8 mouse cellular contexts compared by ENCODE assay signal in the genomic region with DNA sequence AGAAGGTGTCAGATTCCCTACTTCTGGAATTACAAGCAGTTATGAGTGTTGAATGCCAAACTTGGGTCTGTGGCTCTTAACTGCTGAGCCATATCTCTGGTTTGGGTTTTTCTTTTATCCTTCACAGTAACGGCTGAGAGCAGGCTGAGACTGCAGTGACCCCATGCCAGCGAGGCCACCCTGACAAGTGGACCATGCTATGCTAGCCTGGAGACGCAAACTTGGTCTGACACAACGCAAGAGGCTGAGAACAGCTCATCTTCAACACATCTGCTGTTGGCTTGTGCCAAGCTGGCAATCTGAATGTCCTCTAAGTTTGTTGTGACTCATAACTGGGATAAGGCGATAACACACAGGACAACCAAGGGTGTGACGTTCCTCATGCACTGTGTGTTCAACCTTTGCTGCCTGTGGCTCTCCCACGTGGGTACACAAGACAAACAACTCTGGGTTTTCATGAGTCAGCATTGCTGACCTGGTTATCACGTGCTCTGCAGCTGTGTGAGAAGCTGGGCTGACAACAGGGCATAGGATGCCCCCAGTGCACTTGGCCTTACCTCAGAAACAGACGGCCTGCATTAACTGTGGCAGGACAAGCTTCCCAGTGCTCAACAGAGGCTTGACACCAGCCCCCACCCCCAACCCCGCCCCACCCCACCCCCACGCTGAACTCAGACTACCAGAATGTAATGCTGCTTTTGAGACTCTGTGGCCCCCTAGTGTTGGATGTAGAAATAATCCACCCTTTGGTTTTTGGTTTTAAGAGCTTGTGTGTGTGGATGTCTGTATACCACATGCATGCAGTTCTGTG. TPM values are rescaled to one million over a fixed set of nuclear protein-coding genes. Genes with fewer than 3 reads are reported as not detected.
DNase-seq lines count a peak whose midpoint lies in the region; ATAC-seq and TF ChIP-seq lines count a peak whose summit lies in the region.

No protein-coding gene starts in this region.

- no peak overlapping the region for H3K4me2 ChIP-seq in embryonic facial prominence, embryonic 12.5 days (replicated peaks)
- peak overlapping the region; percentile 46 for H3K4me2 ChIP-seq in liver, embryonic 16.5 days (ENCODE audit: low read depth, low read length)
- H3K4me2 ChIP-seq in neural tube, embryonic 12.5 days (replicated peaks): peak overlapping the region; percentile 31; the same call in 1 of the 2 replicates

- no peak for TF ChIP-seq CTCF in C2C12 (IDR thresholded peaks at IDR 0.05; ENCODE audit: control insufficient read depth, insufficient read depth, insufficient read length)

- H3K9me3 ChIP-seq in embryonic facial prominence, embryonic 12.5 days: no peaks in the 10 kb centered on the region
- no peaks in the 10 kb centered on the region for H3K9me3 ChIP-seq in liver, embryonic 16.5 days (replicated peaks; ENCODE audit: control insufficient read depth, low read length)
- no peaks in the 10 kb centered on the region for H3K9me3 ChIP-seq in neural tube, embryonic 12.5 days

- no peaks in the 10 kb centered on the region for H3K27me3 ChIP-seq in C2C12 (ENCODE audit: control insufficient read depth, insufficient read depth, insufficient read length)
- H3K27me3 ChIP-seq in embryonic facial prominence, embryonic 12.5 days: no peaks in the 10 kb centered on the region
- H3K27me3 ChIP-seq in liver, embryonic 16.5 days (ENCODE audit: control insufficient read depth, insufficient read depth, low read depth, low read length): no peaks in the 10 kb centered on the region
- H3K27me3 ChIP-seq in neural tube, embryonic 12.5 days (replicated peaks): no peaks in the 10 kb centered on the region

- H3K79me3 ChIP-seq in C2C12 (ENCODE audit: low read depth): no peaks in the 10 kb centered on the region

- H3K79me2 ChIP-seq in C2C12 (ENCODE audit: control insufficient read depth, insufficient read depth): no peaks in the 10 kb centered on the region

- no peak overlapping the region for H3K9ac ChIP-seq in embryonic facial prominence, embryonic 12.5 days
- peak overlapping the region; percentile 70 for H3K9ac ChIP-seq in liver, embryonic 16.5 days (ENCODE audit: low read depth, low read length)
- H3K9ac ChIP-seq in neural tube, embryonic 12.5 days: no peak overlapping the region

- H3ac ChIP-seq in C2C12 (ENCODE audit: control insufficient read depth, insufficient read length, low read depth): no peak overlapping the region

- peak; percentile 63 for ATAC-seq in activated CD4-positive, CD25-positive, alpha-beta regulatory T cell, adult 4 months
- peak; percentile 68 for ATAC-seq in embryonic facial prominence, embryonic 12.5 days (ENCODE audit: insufficient number of reproducible peaks, insufficient read depth, low FRiP score, low TSS enrichment)
- ATAC-seq in liver, embryonic 16.5 days (ENCODE audit: low read depth): peak; percentile 94
- ATAC-seq in neural tube, embryonic 12.5 days (ENCODE audit: low FRiP score, low read depth): peak; percentile 71

- DNase-seq in heart, adult 9 months (ENCODE audit: low spot score in 2 of 2): peak; percentile 52 to 66
- peak; percentile 76 to 84 for DNase-seq in kidney, adult 8-10 months
- peak; percentile 29 for DNase-seq in thymus, postnatal 25 days

- H3K4me1 ChIP-seq in embryonic facial prominence, embryonic 12.5 days: peaks cover 7% of the 10 kb centered on the region; the same call in 1 of the 2 replicates
- peaks cover 46% of the 10 kb centered on the region for H3K4me1 ChIP-seq in liver, embryonic 16.5 days (ENCODE audit: control insufficient read depth, low read depth, low read length)
- H3K4me1 ChIP-seq in neural tube, embryonic 12.5 days: no peaks in the 10 kb centered on the region

- WGBS in embryonic facial prominence, embryonic 12.5 days: 41% methylated on average over 11 of the region's 11 CpGs
- 13% methylated on average over 11 of the region's 11 CpGs for WGBS in liver, embryonic 16.5 days (ENCODE audit: insufficient replicate concordance)
- 46% methylated on average over 11 of the region's 11 CpGs for WGBS in neural tube, embryonic 12.5 days

- H3K4me3 ChIP-seq in C2C12 (ENCODE audit: insufficient read depth, poor library complexity, severe bottlenecking): no peak overlapping the region
- no peak overlapping the region for H3K4me3 ChIP-seq in embryonic facial prominence, embryonic 12.5 days
- H3K4me3 ChIP-seq in liver, embryonic 16.5 days (ENCODE audit: low read depth, low read length): 0 out of 2 replicates have a peak overlapping the region, but pooled peaks have one; percentile 7
- H3K4me3 ChIP-seq in neural tube, embryonic 12.5 days: no peak overlapping the region

- H3K36me3 ChIP-seq in C2C12 (ENCODE audit: control insufficient read depth, insufficient read depth): no peaks in the 10 kb centered on the region
- peaks cover 14% of the 10 kb centered on the region; the same call in 1 of the 2 replicates for H3K36me3 ChIP-seq in embryonic facial prominence, embryonic 12.5 days
- peaks cover 13% of the 10 kb centered on the region; the same call in 1 of the 2 replicates for H3K36me3 ChIP-seq in liver, embryonic 16.5 days (ENCODE audit: control insufficient read depth, insufficient read depth)
- H3K36me3 ChIP-seq in neural tube, embryonic 12.5 days: peaks cover 15% of the 10 kb centered on the region

- H3K27ac ChIP-seq in embryonic facial prominence, embryonic 12.5 days: no peak overlapping the region
- H3K27ac ChIP-seq in liver, embryonic 16.5 days (ENCODE audit: low read length): peak overlapping the region; percentile 98
- no peak overlapping the region for H3K27ac ChIP-seq in neural tube, embryonic 12.5 days

TF ChIP-seq in C2C12, 6 proteins besides CTCF, POLR2A, EP300 and RAD21:
- peak; percentile 50 for TF ChIP-seq MYOD1 (IDR thresholded peaks at IDR 0.05; ENCODE audit: control insufficient read depth, insufficient read length, low read depth)
- no peak for TF ChIP-seq CEBPB (IDR thresholded peaks at IDR 0.05; ENCODE audit: low read depth)
- TF ChIP-seq USF1 (IDR thresholded peaks at IDR 0.05; ENCODE audit: low read depth): peak; percentile 84
- TF ChIP-seq MAX (IDR thresholded peaks at IDR 0.05): peak; percentile 63

RNA-seq across cellular contexts. Expression of a gene that starts 36.9 kb away (rescaled TPM):
- 3.3 TPM for polyA plus RNA-seq in C2C12 (2012; fragmentation: generic; extraction: Trizol)
- polyA plus RNA-seq in activated CD4-positive, CD25-positive, alpha-beta regulatory T cell, adult 4 months (2017; shearing (Covaris generic)): 1 to 10 TPM; 8.1 to 9.2 TPM
- polyA plus RNA-seq in embryonic facial prominence, embryonic 12.5 days (2016; fragmentation: Nextera tagmentation; extraction: Ambion mirVana): 21.3 and 23.1 TPM in 2 replicates
- polyA plus RNA-seq in liver, embryonic 16.5 days (2015; fragmentation: Nextera tagmentation; extraction: Ambion mirVana): 9.4 and 9.7 TPM in 2 replicates
- 20.2 and 20.3 TPM in 2 replicates for polyA plus RNA-seq in neural tube, embryonic 12.5 days (2016; fragmentation: Nextera tagmentation; extraction: Ambion mirVana)

Comparison
In these comparisons a context has a peak if more than half of its experiments do, and no peak if none do; other contexts are left out.
1. DNase-seq: peak in every context shown above with its lines; median percentile 80 in kidney, adult 8-10 months; 59 in heart, adult 9 months; 29 in thymus, postnatal 25 days.